Mouse (Mus musculus) limb, embryonic 11.5 days (tissue): Measurements from ENCODE around the gene Grpel1. TPM values are rescaled to one million over a fixed set of nuclear protein-coding genes. Genes with fewer than 3 reads are reported as not detected.
A peak's percentile ranks its signal among the peaks of the same experiment; 100 is the strongest.

Experiments used
- ATAC-seq: fragments of 200-750 bp; cut with Nextera tagmentation; 2 replicates; pipeline ENCODE4 v1.8.0; 2017; ENCODE audit warnings: low read depth; ENCODE audit not compliant: insufficient number of reproducible peaks, low FRiP score, low TSS enrichment
- DNase-seq: peaks from one replicate; pipeline ENCODE4 v3.0.0-alpha.2; 2015; ENCODE audit warnings: low spot score
- H3K27ac ChIP-seq: fragments of 300-500 bp; sonication (generic); replicated peaks from 2 replicates; pipeline ENCODE4 v1.5.1; 2014; ENCODE audit warnings: low read depth, mild to moderate bottlenecking, low read length
- H3K27me3 ChIP-seq: fragments of 300-500 bp; sonication (generic); 2 replicates; pipeline ENCODE4 v1.6.1; 2014; ENCODE audit warnings: mild to moderate bottlenecking, low read length, mixed read lengths; ENCODE audit not compliant: control insufficient read depth, insufficient read depth
- H3K36me3 ChIP-seq: fragments of 300-500 bp; sonication (generic); 2 replicates; pipeline ENCODE4 v1.6.1; 2014; ENCODE audit warnings: mild to moderate bottlenecking, low read length, moderate library complexity, mixed read lengths; ENCODE audit not compliant: control insufficient read depth, insufficient read depth
- H3K4me1 ChIP-seq: fragments of 300-500 bp; sonication (generic); 2 replicates; pipeline ENCODE4 v1.6.1; 2014; ENCODE audit warnings: low read length, mixed read lengths; ENCODE audit not compliant: control insufficient read depth, insufficient read depth
- H3K4me2 ChIP-seq: fragments of 300-500 bp; sonication (generic); 2 replicates; pipeline ENCODE4 v1.6.1; 2014; ENCODE audit warnings: low read depth, mild to moderate bottlenecking, moderate library complexity; ENCODE audit not compliant: severe bottlenecking
- H3K4me3 ChIP-seq: fragments of 300-500 bp; sonication (generic); 2 replicates; pipeline ENCODE4 v1.5.1; 2014; ENCODE audit warnings: low read depth, low read length
- H3K9ac ChIP-seq: fragments of 300-500 bp; sonication (generic); 2 replicates; pipeline ENCODE4 v1.6.1; 2014; ENCODE audit warnings: mild to moderate bottlenecking, low read length
- H3K9me3 ChIP-seq: fragments of 300-500 bp; sonication (generic); 2 replicates; pipeline ENCODE4 v1.6.1; 2016; ENCODE audit warnings: low read length; ENCODE audit not compliant: control insufficient read depth
- WGBS: fragments of 180-500 bp; shearing (Covaris S2); extraction: QIAGEN DNeasy Blood & Tissue Kit; methylation state at CpG from one replicate; pipeline ENCODE4 v1.1.7; 2014; 5-methylcytosine and 5-hydroxymethylcytosine counted together
- polyA plus RNA-seq: library from polyadenylated mRNA; unstranded; fragments of >200 nt; fragmentation: Nextera tagmentation; extraction: Ambion mirVana; gene quantifications from 2 replicates; pipeline ENCODE4 v1.2.1, GENCODE M21; 2014

Grpel1 gene
- polyA plus RNA-seq, 1 experiment from 2014 or later: 59.4 TPM

GRCm38 (mm10) chr5:36481114-36481513 is 16.3 kb downstream of the Grpel1 start:
- Histone ChIP-seq H3K27me3 (peaks cover 8% of the 10 kb centered on the region; the same call in 1 of the 2 replicates), H3K36me3 (no peaks in the 10 kb centered on the region), H3K4me1 (peaks cover 6% of the 10 kb centered on the region), H3K9ac (no peak overlapping the region), H3K4me3 (no peak overlapping the region), H3K9me3 (no peaks in the 10 kb centered on the region), H3K4me2 (no peak overlapping the region), H3K27ac (no peak overlapping the region)
- DNase-seq: no peak
- ATAC-seq: no peak
- WGBS: 68% methylated on average over 1 of the region's 1 CpGs

GRCm38 (mm10) chr5:36483203-36484101 is 18.7 kb downstream of the Grpel1 start:
- Histone ChIP-seq H3K27me3 (peaks cover 8% of the 10 kb centered on the region; the same call in 1 of the 2 replicates), H3K4me1 (peaks cover 6% of the 10 kb centered on the region), H3K27ac (no peak overlapping the region), H3K36me3 (no peaks in the 10 kb centered on the region), H3K9me3 (no peaks in the 10 kb centered on the region), H3K4me2 (peak overlapping the region; percentile 88), H3K4me3 (peak overlapping the region; percentile 91), H3K9ac (peak overlapping the region; percentile 84)
- WGBS: 2% methylated on average over 58 of the region's 58 CpGs
- DNase-seq: peak; percentile 69
- peak; percentile 33; the same call in 1 of the 2 replicates for ATAC-seq

- H3K27ac ChIP-seq: no peak within 1 kb of the TSS
- no peaks in the 10 kb centered on the region for H3K36me3 ChIP-seq
- ATAC-seq (peak; percentile 97), DNase-seq (peak; percentile 97)
- H3K4me3 ChIP-seq: peak within 1 kb of the TSS; percentile 91
- H3K27me3 ChIP-seq: peaks cover 8% of the 10 kb centered on the region; the same call in 1 of the 2 replicates
- WGBS: under 1% methylated on average over 82 of the region's 97 CpGs
- peak within 1 kb of the TSS; percentile 84 for H3K9ac ChIP-seq
- no peaks in the 10 kb centered on the region for H3K9me3 ChIP-seq
- H3K4me2 ChIP-seq: peak within 1 kb of the TSS; percentile 88
- peaks cover 6% of the 10 kb centered on the region for H3K4me1 ChIP-seq
These were observed 19.6 kb downstream of the Grpel1 start, which contains the start of the genes Tada2b and Ccdc96 for GRCm38 (mm10) chr5:36484171-36484990. Tada2b (minus strand) TSS chr5:36484285. Ccdc96 (plus strand) TSS chr5:36484588.

GRCm38 (mm10) chr5:36485306-36485705 is 20.5 kb downstream of the Grpel1 start:
- Histone ChIP-seq H3K27ac (no peak overlapping the region), H3K36me3 (no peaks in the 10 kb centered on the region), H3K4me3 (0 out of 2 replicates have a peak overlapping the region, but pooled peaks have one; percentile 91), H3K4me2 (peak overlapping the region; percentile 88), H3K27me3 (peaks cover 8% of the 10 kb centered on the region; the same call in 1 of the 2 replicates), H3K4me1 (peaks cover 6% of the 10 kb centered on the region), H3K9ac (no peak overlapping the region), H3K9me3 (no peaks in the 10 kb centered on the region)
- DNase-seq: peak; percentile 27
- 34% methylated on average over 19 of the region's 19 CpGs for WGBS
- ATAC-seq: no peak

GRCm38 (mm10) chr5:36489225-36489624 is 24.4 kb downstream of the Grpel1 start:
- Histone ChIP-seq H3K9ac (no peak overlapping the region), H3K4me2 (no peak overlapping the region), H3K4me1 (peaks cover 2% of the 10 kb centered on the region; the same call in 1 of the 2 replicates), H3K27me3 (peaks cover 8% of the 10 kb centered on the region; the same call in 1 of the 2 replicates), H3K9me3 (no peaks in the 10 kb centered on the region), H3K4me3 (no peak overlapping the region), H3K36me3 (peaks cover 6% of the 10 kb centered on the region; the same call in 1 of the 2 replicates), H3K27ac (no peak overlapping the region)
- DNase-seq: peak; percentile 43
- no peak for ATAC-seq
- 56% methylated on average over 2 of the region's 2 CpGs for WGBS

GRCm38 (mm10) chr5:36493919-36494318 is 29.1 kb downstream of the Grpel1 start:
- H3K27ac ChIP-seq: no peak overlapping the region
- H3K4me3 ChIP-seq: no peak overlapping the region
- ATAC-seq: no peak
- H3K27me3 ChIP-seq: no peaks in the 10 kb centered on the region
- DNase-seq: no peak
- H3K4me2 ChIP-seq: no peak overlapping the region
- peaks cover 13% of the 10 kb centered on the region for H3K36me3 ChIP-seq
- H3K4me1 ChIP-seq: no peaks in the 10 kb centered on the region
- WGBS: 87% methylated on average over 6 of the region's 6 CpGs
- H3K9me3 ChIP-seq: no peaks in the 10 kb centered on the region
- H3K9ac ChIP-seq: no peak overlapping the region

- H3K9me3 ChIP-seq: no peaks in the 10 kb centered on the region
- no peak overlapping the region for H3K9ac ChIP-seq
- H3K36me3 ChIP-seq: peaks cover 13% of the 10 kb centered on the region
- 93% methylated on average over 9 of the region's 9 CpGs for WGBS
- H3K27me3 ChIP-seq: no peaks in the 10 kb centered on the region
- DNase-seq: no peak
- no peak overlapping the region for H3K4me3 ChIP-seq
- H3K4me1 ChIP-seq: no peaks in the 10 kb centered on the region
- ATAC-seq: no peak
- no peak overlapping the region for H3K27ac ChIP-seq
- no peak overlapping the region for H3K4me2 ChIP-seq
These were observed 29.9 kb downstream of the Grpel1 start for GRCm38 (mm10) chr5:36494709-36495108.

- WGBS: 90% methylated on average over 7 of the region's 7 CpGs
These were observed 40.4 kb downstream of the Grpel1 start for GRCm38 (mm10) chr5:36505235-36505634.

More at GRCm38 (mm10) chr5:36505235-36505634, 40.4 kb downstream of the Grpel1 start:
- DNase-seq (no peak), ATAC-seq (no peak)
- H3K27me3 ChIP-seq: no peaks in the 10 kb centered on the region
- no peaks in the 10 kb centered on the region for H3K9me3 ChIP-seq
- peaks cover 2% of the 10 kb centered on the region for H3K36me3 ChIP-seq
- no peak overlapping the region for H3K9ac ChIP-seq
- H3K27ac ChIP-seq: no peak overlapping the region
- no peak overlapping the region for H3K4me2 ChIP-seq
- H3K4me1 ChIP-seq: no peaks in the 10 kb centered on the region
- no peak overlapping the region for H3K4me3 ChIP-seq
